Mouse (Mus musculus) layer of hippocampus, adult 2 months (tissue): ENCODE data around the gene Zbtb16. TPM values are rescaled to one million over a fixed set of nuclear protein-coding genes. Genes with fewer than 3 reads are reported as not detected.
A peak's percentile ranks its signal among the peaks of the same experiment; 100 is the strongest.

ENCODE experiments used
- DNase-seq, 2 experiments: peaks; one replicate each; pipeline ENCODE4 v3.0.0; 2022; ENCODE audit warnings: low spot score in 2 of 2
- H3K27ac ChIP-seq: fragments of 200-600 bp; 2 replicates; pipeline ENCODE4 v1.8.1; 2022
- H3K4me3 ChIP-seq: fragments of 200-600 bp; 2 replicates; pipeline ENCODE4 v1.8.1; 2022; ENCODE audit warnings: mild to moderate bottlenecking
- CTCF ChIP-seq: fragments of 200-600 bp; conservative IDR thresholded peaks from 2 replicates; pipeline ENCODE4 v1.8.1; 2022; ENCODE audit warnings: antibody characterized with exemption, mild to moderate bottlenecking, moderate library complexity
- total RNA-seq, 2 experiments: library from RNA; stranded (reverse); gene quantifications; 2 replicates each; pipeline ENCODE4 v1.2.3; 2021

Gene Zbtb16
- total RNA-seq, 2 experiments from 2014 or later, result 143 to 149 TPM

GRCm38 (mm10) chr9:48741433-48742077, 94.5 kb downstream of the Zbtb16 start:
- no peak for DNase-seq
- H3K27ac ChIP-seq, result peak overlapping the region; percentile 99
- no peak for TF ChIP-seq CTCF

GRCm38 (mm10) chr9:48740732-48741255, 95.2 kb downstream of the Zbtb16 start:
- DNase-seq, result no peak
- Histone ChIP-seq H3K4me3 (no peak overlapping the region), H3K27ac (peak overlapping the region; percentile 99)
- TF ChIP-seq CTCF, result no peak

More at GRCm38 (mm10) chr9:48741433-48742077, 94.5 kb downstream of the Zbtb16 start:
- H3K4me3 ChIP-seq, result no peak overlapping the region

DNA sequence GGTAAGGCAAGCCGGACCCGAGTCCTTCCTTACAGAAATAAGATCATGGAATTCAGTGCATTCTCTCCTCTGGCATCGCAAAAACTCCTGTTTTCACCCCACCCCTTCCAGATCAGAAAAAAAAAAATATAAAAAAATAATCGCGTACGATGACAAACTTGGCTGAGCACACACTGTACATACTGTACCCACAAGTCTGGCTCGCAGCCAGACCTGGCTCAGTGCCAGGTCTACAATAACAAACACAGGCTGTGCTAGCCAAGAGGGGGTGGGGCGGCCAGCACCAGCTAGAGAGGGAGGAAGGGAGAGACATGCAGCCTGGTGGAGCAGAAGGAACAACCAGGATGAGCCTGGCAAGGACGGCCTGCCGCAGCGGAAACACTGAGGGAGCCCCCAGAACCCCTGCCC, 95.9 kb downstream of the Zbtb16 start:
- TF ChIP-seq CTCF, result peak; percentile 8; the same call in 1 of the 2 replicates
- DNase-seq, result peak; percentile 90 to 93
- peak overlapping the region; percentile 99 for H3K27ac ChIP-seq
- peak overlapping the region; percentile 7; the same call in 1 of the 2 replicates for H3K4me3 ChIP-seq

- Histone ChIP-seq H3K27ac (peak overlapping the region; percentile 99), H3K4me3 (no peak overlapping the region)
- no peak for TF ChIP-seq CTCF
- no peak for DNase-seq
These were observed 97.1 kb downstream of the Zbtb16 start for GRCm38 (mm10) chr9:48738795-48739476.

GRCm38 (mm10) chr9:48737911-48738310, 98.1 kb downstream of the Zbtb16 start:
- peak overlapping the region; percentile 99 for H3K27ac ChIP-seq
- no peak for TF ChIP-seq CTCF
- H3K4me3 ChIP-seq, result no peak overlapping the region; the same call in 1 of the 2 replicates
- DNase-seq, result no peak

DNA sequence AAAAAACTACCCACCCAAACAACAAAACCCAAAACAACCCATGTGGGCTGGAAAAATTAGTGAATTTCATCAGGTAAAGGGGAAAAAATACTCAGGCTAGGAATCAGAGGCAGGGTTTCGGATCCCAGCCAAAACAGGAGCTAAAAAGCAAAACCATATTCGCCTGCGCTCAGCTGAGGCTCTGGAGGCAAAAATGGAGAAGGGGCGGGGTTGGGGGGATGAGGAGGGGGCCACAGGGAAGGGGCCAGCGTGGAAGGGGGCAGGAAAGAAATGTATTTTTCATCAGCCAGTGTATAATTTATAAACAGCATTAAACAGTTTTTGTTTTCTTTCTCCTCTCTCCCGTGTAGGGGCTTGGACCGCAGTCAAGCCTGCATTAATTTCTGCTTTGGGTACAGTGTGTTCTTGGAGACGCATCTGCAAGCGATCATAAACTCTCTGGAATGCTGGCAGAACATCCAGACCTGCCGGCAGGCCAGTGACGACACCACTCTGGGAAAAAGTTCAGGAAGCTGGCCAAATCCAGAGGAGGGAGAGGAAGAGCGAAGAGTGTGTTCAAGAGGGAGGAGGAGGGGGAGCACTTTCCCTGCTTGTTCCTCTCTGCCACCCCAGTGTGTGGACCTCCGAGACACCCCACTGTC, 98.7 kb downstream of the Zbtb16 start:
- Histone ChIP-seq H3K27ac (peak overlapping the region; percentile 99), H3K4me3 (peak overlapping the region; percentile 36)
- TF ChIP-seq CTCF, result no peak
- peak; percentile 93 to 95 for DNase-seq

DNA sequence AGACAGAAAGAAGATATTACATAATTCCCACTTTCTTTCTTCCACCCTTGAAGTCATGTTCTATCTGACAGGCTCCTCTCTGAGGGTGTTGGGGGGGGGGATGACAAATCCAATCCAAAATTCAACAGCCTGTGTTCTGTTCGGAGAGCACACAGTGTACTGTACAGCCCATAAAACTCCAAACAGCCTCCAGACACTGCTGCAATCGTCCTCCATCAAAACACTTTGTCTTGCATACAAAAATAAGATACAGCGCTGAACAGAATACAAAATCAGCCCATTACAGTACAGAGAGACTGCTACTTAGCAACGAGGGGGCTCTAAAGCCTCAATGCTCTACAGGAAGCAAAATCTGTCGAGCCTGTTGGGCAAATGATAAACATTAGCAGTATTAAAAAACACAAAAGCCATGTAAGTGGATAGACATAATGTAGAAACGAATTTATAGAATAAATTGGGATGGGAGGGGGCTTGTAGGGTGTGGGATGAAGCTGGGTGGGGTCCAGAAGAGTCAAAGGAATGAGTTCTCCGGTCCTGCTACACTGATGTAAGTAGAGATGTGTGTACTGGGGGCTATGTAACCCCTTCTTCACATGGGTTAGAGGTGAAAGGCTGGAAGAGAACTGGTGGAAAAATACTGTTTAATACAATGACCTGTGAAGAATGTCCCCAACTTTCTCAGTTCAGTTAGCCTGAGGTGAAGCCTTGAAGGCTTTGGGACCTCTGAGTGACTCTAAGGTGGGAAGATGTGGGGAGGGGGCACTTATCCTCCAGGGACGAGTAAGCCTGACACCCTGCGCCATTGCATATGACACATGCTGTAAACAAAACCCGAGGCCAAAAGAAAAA, 99.4 kb downstream of the Zbtb16 start:
- peak overlapping the region; percentile 99 for H3K27ac ChIP-seq
- peak; percentile 70 to 80 for DNase-seq
- TF ChIP-seq CTCF, result no peak
- peak overlapping the region; percentile 36; the same call in 1 of the 2 replicates for H3K4me3 ChIP-seq

DNA sequence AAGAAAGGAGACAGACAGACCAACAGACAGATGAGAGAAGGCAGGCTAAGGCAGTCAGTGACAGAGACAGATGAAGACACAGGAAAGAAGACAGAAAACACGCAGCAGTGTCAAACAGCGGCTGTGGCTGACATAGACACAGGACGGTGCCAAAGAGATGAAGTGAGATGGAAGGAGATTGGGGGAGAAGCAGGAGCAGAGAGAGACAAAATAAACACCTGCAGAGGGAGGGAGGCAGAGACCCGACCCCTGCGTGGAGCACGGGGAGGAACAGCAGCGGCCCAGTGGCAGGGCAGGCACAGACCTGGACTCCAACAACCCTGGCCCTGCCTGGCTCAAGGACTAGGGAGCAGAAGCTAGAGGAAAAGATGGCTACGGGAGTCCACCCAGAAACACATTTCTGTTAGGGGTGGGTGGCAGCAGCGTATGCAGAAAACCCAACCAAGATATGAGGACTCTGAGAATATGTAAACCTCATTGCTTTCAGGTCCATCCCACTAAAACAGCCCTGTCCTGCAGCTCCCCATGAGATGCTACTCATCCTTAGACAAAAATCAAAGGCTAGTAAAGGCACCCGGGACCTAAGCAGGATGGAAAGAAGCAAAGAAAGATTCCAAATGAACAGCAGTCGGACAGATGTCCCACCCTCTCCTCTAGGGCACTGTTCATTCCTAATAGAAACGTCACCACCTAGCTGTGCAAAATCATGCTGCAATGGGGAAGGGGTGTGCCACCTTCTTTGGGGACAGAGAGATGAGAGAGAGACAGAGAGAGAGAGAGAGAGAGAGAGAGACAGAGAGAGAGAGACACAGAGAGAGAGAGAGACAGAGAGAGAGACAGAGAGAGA, 100.3 kb downstream of the Zbtb16 start:
- peak overlapping the region; percentile 99 for H3K27ac ChIP-seq
- H3K4me3 ChIP-seq, result no peak overlapping the region; the same call in 1 of the 2 replicates
- TF ChIP-seq CTCF, result peak; percentile 39
- DNase-seq, result no peak

GRCm38 (mm10) chr9:48734725-48735465, 101.1 kb downstream of the Zbtb16 start:
- H3K27ac ChIP-seq, result peak overlapping the region; percentile 99
- no peak for TF ChIP-seq CTCF
- no peak for DNase-seq
- H3K4me3 ChIP-seq, result no peak overlapping the region; the same call in 1 of the 2 replicates

- peak; percentile 73 to 92 for DNase-seq
- Histone ChIP-seq H3K4me3 (no peak overlapping the region), H3K27ac (peak overlapping the region; percentile 99)
- no peak for TF ChIP-seq CTCF
These were observed 102.0 kb downstream of the Zbtb16 start for GRCm38 (mm10) chr9:48733817-48734544.
